Mouse (Mus musculus): ENCODE data around the gene Tut7. TPM values are rescaled to one million over a fixed set of nuclear protein-coding genes. Genes with fewer than 3 reads are reported as not detected.

The Tut7 gene
- polyA plus RNA-seq, 1 experiment from 2014 or later = 45.1 TPM

- Histone ChIP-seq H3K4me1 (ENCODE audit: control insufficient read depth, insufficient read depth, low read length) (no peaks in the 10 kb centered on the region), H3K4me2 (ENCODE audit: low read depth, low read length) (no peak overlapping the region), H3K27me3 (ENCODE audit: control insufficient read depth, insufficient read depth, low read length) (no peaks in the 10 kb centered on the region), H3K36me3 (ENCODE audit: control insufficient read depth, insufficient read depth, low read length) (peaks cover 79% of the 10 kb centered on the region), H3K9ac (replicated peaks; ENCODE audit: low read depth, low read length) (no peak overlapping the region), H3K9me3 (ENCODE audit: control insufficient read depth, low read length) (no peaks in the 10 kb centered on the region), H3K4me3 (ENCODE audit: low read depth, low read length) (no peak overlapping the region), H3K27ac (ENCODE audit: low read depth, low read length) (no peak overlapping the region)
- WGBS = 93% methylated on average over 4 of the region's 4 CpGs
- ATAC-seq (ENCODE audit: low read depth) = no peak
Observed at GRCm38 (mm10) chr13:59779213-59779612, 43.7 kb downstream of the Tut7 start.

GRCm38 (mm10) chr13:59775168-59775567 is 47.8 kb downstream of the Tut7 start:
- ATAC-seq (ENCODE audit: low read depth) = no peak
- Histone ChIP-seq H3K9ac (replicated peaks; ENCODE audit: low read depth, low read length) (no peak overlapping the region), H3K4me3 (ENCODE audit: low read depth, low read length) (no peak overlapping the region), H3K9me3 (ENCODE audit: control insufficient read depth, low read length) (no peaks in the 10 kb centered on the region), H3K36me3 (ENCODE audit: control insufficient read depth, insufficient read depth, low read length) (peaks cover 43% of the 10 kb centered on the region), H3K4me1 (ENCODE audit: control insufficient read depth, insufficient read depth, low read length) (0 out of 2 replicates have a peak, but pooled peaks cover 3% of the 10 kb centered on the region), H3K27ac (ENCODE audit: low read depth, low read length) (no peak overlapping the region), H3K4me2 (ENCODE audit: low read depth, low read length) (no peak overlapping the region), H3K27me3 (ENCODE audit: control insufficient read depth, insufficient read depth, low read length) (no peaks in the 10 kb centered on the region)
- WGBS = 81% methylated on average over 3 of the region's 3 CpGs

- H3K27ac ChIP-seq (ENCODE audit: low read depth, low read length) = peak overlapping the region; percentile 95
- H3K27me3 ChIP-seq (ENCODE audit: control insufficient read depth, insufficient read depth, low read length) = no peaks in the 10 kb centered on the region
- H3K4me1 ChIP-seq (ENCODE audit: control insufficient read depth, insufficient read depth, low read length) = peaks cover 26% of the 10 kb centered on the region
- WGBS = 57% methylated on average over 9 of the region's 9 CpGs
- ATAC-seq (ENCODE audit: low read depth) = no peak
- H3K9ac ChIP-seq (replicated peaks; ENCODE audit: low read depth, low read length) = no peak overlapping the region
- peak overlapping the region; percentile 64; the same call in 1 of the 2 replicates for H3K4me2 ChIP-seq (ENCODE audit: low read depth, low read length)
- no peak overlapping the region for H3K4me3 ChIP-seq (ENCODE audit: low read depth, low read length)
- H3K36me3 ChIP-seq (ENCODE audit: control insufficient read depth, insufficient read depth, low read length) = peaks cover 17% of the 10 kb centered on the region
- no peaks in the 10 kb centered on the region for H3K9me3 ChIP-seq (ENCODE audit: control insufficient read depth, low read length)
Observed at GRCm38 (mm10) chr13:59771257-59771656, 51.7 kb downstream of the Tut7 start.

GRCm38 (mm10) chr13:59770847-59771246 is 52.1 kb downstream of the Tut7 start:
- H3K4me3 ChIP-seq (ENCODE audit: low read depth, low read length) = peak overlapping the region; percentile 84
- no peak for ATAC-seq (ENCODE audit: low read depth)
- H3K36me3 ChIP-seq (ENCODE audit: control insufficient read depth, insufficient read depth, low read length) = peaks cover 13% of the 10 kb centered on the region
- no peaks in the 10 kb centered on the region for H3K27me3 ChIP-seq (ENCODE audit: control insufficient read depth, insufficient read depth, low read length)
- peak overlapping the region; percentile 55 for H3K9ac ChIP-seq (replicated peaks; ENCODE audit: low read depth, low read length)
- H3K27ac ChIP-seq (ENCODE audit: low read depth, low read length) = peak overlapping the region; percentile 95
- peaks cover 27% of the 10 kb centered on the region for H3K4me1 ChIP-seq (ENCODE audit: control insufficient read depth, insufficient read depth, low read length)
- no peaks in the 10 kb centered on the region for H3K9me3 ChIP-seq (ENCODE audit: control insufficient read depth, low read length)
- peak overlapping the region; percentile 64 for H3K4me2 ChIP-seq (ENCODE audit: low read depth, low read length)
- 75% methylated on average over 9 of the region's 9 CpGs for WGBS

GRCm38 (mm10) chr13:59770164-59770562 is 52.8 kb downstream of the Tut7 start:
- no peaks in the 10 kb centered on the region for H3K27me3 ChIP-seq (ENCODE audit: control insufficient read depth, insufficient read depth, low read length)
- H3K4me3 ChIP-seq (ENCODE audit: low read depth, low read length) = peak overlapping the region; percentile 84
- H3K9ac ChIP-seq (replicated peaks; ENCODE audit: low read depth, low read length) = peak overlapping the region; percentile 55
- H3K4me1 ChIP-seq (ENCODE audit: control insufficient read depth, insufficient read depth, low read length) = peaks cover 27% of the 10 kb centered on the region
- ATAC-seq (ENCODE audit: low read depth) = peak; percentile 89
- WGBS = under 1% methylated on average over 28 of the region's 28 CpGs
- H3K27ac ChIP-seq (ENCODE audit: low read depth, low read length) = peak overlapping the region; percentile 95
- no peaks in the 10 kb centered on the region for H3K9me3 ChIP-seq (ENCODE audit: control insufficient read depth, low read length)
- H3K36me3 ChIP-seq (ENCODE audit: control insufficient read depth, insufficient read depth, low read length) = peaks cover 6% of the 10 kb centered on the region; the same call in 1 of the 2 replicates
- peak overlapping the region; percentile 64 for H3K4me2 ChIP-seq (ENCODE audit: low read depth, low read length)

- Histone ChIP-seq H3K4me2 (ENCODE audit: low read depth, low read length) (peak within 1 kb of the TSS; percentile 85), H3K27me3 (ENCODE audit: control insufficient read depth, insufficient read depth, low read length) (no peaks in the 10 kb centered on the region), H3K36me3 (ENCODE audit: control insufficient read depth, insufficient read depth, low read length) (no peaks in the 10 kb centered on the region), H3K9ac (replicated peaks; ENCODE audit: low read depth, low read length) (peak within 1 kb of the TSS; percentile 55), H3K4me1 (ENCODE audit: control insufficient read depth, insufficient read depth, low read length) (peaks cover 27% of the 10 kb centered on the region), H3K27ac (ENCODE audit: low read depth, low read length) (peak within 1 kb of the TSS; percentile 95), H3K4me3 (ENCODE audit: low read depth, low read length) (peak within 1 kb of the TSS; percentile 84), H3K9me3 (ENCODE audit: control insufficient read depth, low read length) (no peaks in the 10 kb centered on the region)
- under 1% methylated on average over 85 of the region's 91 CpGs for WGBS
- peak; percentile 98 for ATAC-seq (ENCODE audit: low read depth)
Observed at GRCm38 (mm10) chr13:59769296-59770163, 53.4 kb downstream of the Tut7 start, which contains the start of gene Isca1. Gene Isca1 (minus strand): TSS chr13:59769810.

- WGBS = 37% methylated on average over 13 of the region's 13 CpGs
- no peaks in the 10 kb centered on the region for H3K36me3 ChIP-seq (ENCODE audit: control insufficient read depth, insufficient read depth, low read length)
- peak overlapping the region; percentile 85 for H3K4me2 ChIP-seq (ENCODE audit: low read depth, low read length)
- H3K27me3 ChIP-seq (ENCODE audit: control insufficient read depth, insufficient read depth, low read length) = no peaks in the 10 kb centered on the region
- no peak for ATAC-seq (ENCODE audit: low read depth)
- peak overlapping the region; percentile 84 for H3K4me3 ChIP-seq (ENCODE audit: low read depth, low read length)
- H3K4me1 ChIP-seq (ENCODE audit: control insufficient read depth, insufficient read depth, low read length) = peaks cover 27% of the 10 kb centered on the region
- H3K9me3 ChIP-seq (ENCODE audit: control insufficient read depth, low read length) = no peaks in the 10 kb centered on the region
- H3K9ac ChIP-seq (replicated peaks; ENCODE audit: low read depth, low read length) = peak overlapping the region; percentile 55; the same call in 1 of the 2 replicates
- H3K27ac ChIP-seq (ENCODE audit: low read depth, low read length) = no peak overlapping the region
Observed at GRCm38 (mm10) chr13:59768531-59768930, 54.4 kb downstream of the Tut7 start.

- Histone ChIP-seq H3K4me1 (ENCODE audit: control insufficient read depth, insufficient read depth, low read length) (peaks cover 27% of the 10 kb centered on the region), H3K27me3 (ENCODE audit: control insufficient read depth, insufficient read depth, low read length) (no peaks in the 10 kb centered on the region), H3K4me3 (ENCODE audit: low read depth, low read length) (no peak overlapping the region), H3K4me2 (ENCODE audit: low read depth, low read length) (peak overlapping the region; percentile 16; the same call in 1 of the 2 replicates), H3K27ac (ENCODE audit: low read depth, low read length) (no peak overlapping the region), H3K36me3 (ENCODE audit: control insufficient read depth, insufficient read depth, low read length) (no peaks in the 10 kb centered on the region), H3K9me3 (ENCODE audit: control insufficient read depth, low read length) (no peaks in the 10 kb centered on the region), H3K9ac (replicated peaks; ENCODE audit: low read depth, low read length) (no peak overlapping the region)
- WGBS = 67% methylated on average over 11 of the region's 11 CpGs
- ATAC-seq (ENCODE audit: low read depth) = no peak
Observed at GRCm38 (mm10) chr13:59766786-59767515, 56.0 kb downstream of the Tut7 start.

- Histone ChIP-seq H3K36me3 (ENCODE audit: control insufficient read depth, insufficient read depth, low read length) (peaks cover 25% of the 10 kb centered on the region), H3K4me2 (ENCODE audit: low read depth, low read length) (no peak overlapping the region), H3K27me3 (ENCODE audit: control insufficient read depth, insufficient read depth, low read length) (no peaks in the 10 kb centered on the region), H3K27ac (ENCODE audit: low read depth, low read length) (no peak overlapping the region), H3K9me3 (ENCODE audit: control insufficient read depth, low read length) (no peaks in the 10 kb centered on the region), H3K4me3 (ENCODE audit: low read depth, low read length) (no peak overlapping the region), H3K4me1 (ENCODE audit: control insufficient read depth, insufficient read depth, low read length) (peaks cover 15% of the 10 kb centered on the region), H3K9ac (replicated peaks; ENCODE audit: low read depth, low read length) (no peak overlapping the region)
- no peak for ATAC-seq (ENCODE audit: low read depth)
- WGBS = 94% methylated on average over 7 of the region's 7 CpGs
Observed at GRCm38 (mm10) chr13:59762791-59763190, 60.2 kb downstream of the Tut7 start.
